Mouse (Mus musculus) regulatory T cell (primary cell): ENCODE results near the gene Gm49388.

Experiments used
- in situ Hi-C: fragments of 300-600 bp; cut with MboI, MseI; formaldehyde crosslinking; loops from one replicate; pipeline ENCODE4 v1.15.1; 2025; ENCODE audit warnings: high pct_unique_total_duplicates

Gene Gm49388

DNA sequence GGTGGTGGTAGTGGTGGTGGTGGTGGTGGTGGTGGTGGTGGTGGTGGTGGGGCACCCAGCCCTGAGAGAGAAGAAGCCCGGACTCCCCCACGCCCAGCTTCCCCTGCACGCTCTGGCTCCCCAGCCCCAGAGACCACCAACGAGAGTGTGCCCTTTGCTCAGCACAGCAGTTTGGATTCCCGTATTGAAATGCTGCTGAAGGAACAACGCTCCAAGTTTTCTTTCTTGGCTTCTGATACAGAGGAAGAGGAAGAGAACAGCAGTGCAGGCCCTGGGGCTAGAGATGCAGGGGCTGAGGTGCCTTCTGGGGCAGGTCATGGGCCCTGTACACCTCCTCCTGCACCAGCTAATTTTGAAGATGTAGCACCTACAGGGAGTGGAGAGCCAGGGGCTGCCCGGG is at the start of gene Gm49388:
Gm49388 (plus strand) TSS at position 301 of the 400 bp plus-strand sequence.
- in situ Hi-C loops, result no loop called here

DNA sequence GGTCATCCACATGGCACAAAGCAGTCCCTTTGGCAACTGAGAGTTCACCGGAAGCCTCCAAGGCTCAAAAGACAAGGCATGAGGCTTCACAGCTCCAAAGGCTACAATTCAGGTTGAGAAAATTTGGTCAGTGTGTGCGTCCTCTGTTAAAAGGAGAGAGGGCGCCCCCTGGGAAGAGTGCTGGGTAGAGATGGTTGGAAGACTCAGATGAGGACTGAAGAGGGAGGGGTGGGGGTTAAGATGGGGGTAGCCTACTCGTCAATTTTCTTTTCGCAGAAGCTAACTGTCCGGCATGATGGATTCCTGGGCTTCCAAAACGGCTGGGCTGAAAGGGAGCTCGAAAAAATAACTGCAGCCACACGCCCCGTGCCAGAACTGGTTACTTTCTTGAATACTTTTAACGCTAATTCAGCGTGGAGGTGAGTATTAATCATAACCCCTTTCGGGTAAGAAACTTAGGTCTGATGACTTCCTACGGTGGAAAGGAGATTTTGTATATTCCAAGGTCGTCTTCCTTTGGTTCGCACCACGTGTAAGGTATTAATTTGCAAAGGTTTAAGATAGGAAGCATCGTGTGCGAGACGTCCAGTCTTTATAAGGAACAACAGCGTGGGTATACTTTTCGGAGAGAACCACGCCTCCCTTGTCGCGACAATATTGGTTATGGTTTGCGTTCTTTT is 40.9 kb upstream of the Gm49388 start, which contains the start of gene Fbxl19:
Fbxl19 (plus strand) TSS at position 178 of the 680 bp plus-strand sequence.
- in situ Hi-C loops, result no loop called here

DNA sequence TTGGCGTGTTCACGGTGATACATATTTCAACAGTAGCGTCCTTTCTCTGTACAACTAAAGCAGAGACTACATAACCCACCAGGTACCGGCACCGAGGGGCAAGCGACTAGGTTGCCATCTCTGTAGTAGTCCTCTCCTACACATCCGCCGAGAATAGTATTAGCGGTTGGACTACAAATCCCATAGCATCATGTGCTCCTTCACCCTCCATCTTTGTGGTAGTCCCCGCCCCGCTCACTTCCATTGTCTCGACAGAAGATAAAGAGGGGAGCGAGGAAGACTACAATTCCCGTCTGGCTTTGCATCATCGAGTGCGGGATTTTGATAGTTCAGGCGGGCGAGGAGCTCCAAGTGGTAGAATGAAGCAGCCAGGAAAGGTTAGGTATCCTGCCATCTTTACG is 40.2 kb upstream of the Gm49388 start:
- in situ Hi-C loops, result no loop called here

DNA sequence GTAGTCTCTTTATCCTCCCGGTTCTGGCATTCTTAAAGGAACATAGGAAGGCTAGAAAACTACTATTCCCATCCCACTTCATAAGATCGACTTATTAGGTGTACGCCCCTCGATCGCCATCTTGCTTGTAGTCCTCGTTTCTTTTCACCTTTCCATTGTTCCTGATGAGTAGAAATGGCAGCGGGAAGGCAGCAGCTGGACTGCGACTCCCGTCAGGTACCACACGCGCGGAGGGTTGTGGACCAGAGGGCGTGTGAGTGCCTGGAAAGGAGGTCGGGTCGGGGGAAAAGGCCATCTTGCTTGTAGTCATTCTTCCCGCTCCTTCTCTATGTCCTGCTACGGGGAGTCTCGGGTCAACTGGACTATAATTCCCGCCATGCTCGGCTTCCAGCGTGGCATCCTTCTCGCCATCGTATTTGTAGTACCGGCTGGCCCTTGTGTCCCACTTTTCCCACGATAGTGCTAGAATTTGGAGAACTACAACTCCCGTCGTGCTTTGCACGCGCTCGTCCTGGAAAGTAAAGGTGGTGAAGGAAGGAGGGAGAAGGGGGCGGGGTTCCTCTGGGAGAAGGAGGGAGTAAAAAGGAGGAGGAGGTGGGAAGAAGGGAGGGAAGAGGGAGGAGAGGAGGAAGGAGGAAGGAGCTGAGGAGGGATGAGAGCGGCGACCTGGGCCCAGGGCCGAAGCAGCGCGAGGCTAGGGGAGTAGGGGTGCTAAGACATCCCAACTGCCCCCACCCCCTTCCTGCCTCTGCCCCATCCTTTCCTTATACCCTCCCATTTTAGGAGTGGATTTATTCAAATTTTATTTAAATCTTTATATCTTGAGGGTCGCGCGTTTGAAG is 39.5 kb upstream of the Gm49388 start:
- in situ Hi-C loops, result no loop called here

DNA sequence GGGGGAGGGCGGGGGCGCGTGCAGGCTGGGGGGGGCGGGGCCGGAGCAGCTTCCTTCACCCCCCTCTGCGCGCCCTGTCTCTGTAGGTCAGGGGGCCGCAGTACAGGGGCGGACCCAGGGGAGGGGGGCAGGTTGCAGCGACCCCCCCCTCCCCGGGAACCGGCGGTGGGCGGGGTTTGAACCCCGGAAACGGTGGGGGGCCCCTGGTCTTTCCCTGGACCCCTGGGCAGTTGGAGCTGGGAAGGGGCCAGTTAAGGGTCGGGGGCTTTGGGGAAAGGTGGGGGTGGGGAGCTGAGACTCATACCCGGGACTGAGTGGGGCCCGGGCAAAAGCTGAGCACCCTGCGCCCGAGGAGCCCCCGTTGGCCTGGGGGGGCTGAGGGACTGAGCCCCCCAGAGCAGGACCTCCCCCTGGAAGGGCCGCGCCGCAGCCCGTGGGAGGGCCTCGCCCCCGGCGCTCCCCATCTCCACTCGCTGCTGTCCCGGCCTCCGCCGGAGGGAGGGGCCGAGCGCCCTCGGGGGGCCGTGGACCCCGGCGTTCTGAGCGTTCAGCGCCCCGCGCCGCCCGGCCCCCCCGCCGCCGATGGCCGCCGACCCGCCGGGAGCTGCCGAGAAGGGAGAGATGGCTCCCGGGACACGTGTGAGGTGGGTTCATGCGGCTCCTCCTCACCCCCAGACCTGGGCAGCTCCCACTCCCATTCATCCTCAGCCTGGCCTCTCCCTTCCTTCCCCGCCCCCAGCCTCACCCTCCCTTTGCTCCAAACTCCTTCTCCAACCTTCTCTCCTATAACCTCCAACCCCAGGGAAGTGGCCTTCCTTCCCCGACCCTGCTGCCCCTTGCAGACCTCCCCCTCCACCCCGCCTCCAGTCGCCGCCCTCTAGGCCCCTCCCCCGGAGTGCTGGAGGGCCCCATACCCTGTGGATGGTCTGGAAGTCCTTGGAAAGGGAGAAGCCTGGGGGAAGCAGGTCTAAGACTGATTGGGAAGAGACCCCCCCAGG is 38.6 kb upstream of the Gm49388 start:
- in situ Hi-C loops, result no loop called here

DNA sequence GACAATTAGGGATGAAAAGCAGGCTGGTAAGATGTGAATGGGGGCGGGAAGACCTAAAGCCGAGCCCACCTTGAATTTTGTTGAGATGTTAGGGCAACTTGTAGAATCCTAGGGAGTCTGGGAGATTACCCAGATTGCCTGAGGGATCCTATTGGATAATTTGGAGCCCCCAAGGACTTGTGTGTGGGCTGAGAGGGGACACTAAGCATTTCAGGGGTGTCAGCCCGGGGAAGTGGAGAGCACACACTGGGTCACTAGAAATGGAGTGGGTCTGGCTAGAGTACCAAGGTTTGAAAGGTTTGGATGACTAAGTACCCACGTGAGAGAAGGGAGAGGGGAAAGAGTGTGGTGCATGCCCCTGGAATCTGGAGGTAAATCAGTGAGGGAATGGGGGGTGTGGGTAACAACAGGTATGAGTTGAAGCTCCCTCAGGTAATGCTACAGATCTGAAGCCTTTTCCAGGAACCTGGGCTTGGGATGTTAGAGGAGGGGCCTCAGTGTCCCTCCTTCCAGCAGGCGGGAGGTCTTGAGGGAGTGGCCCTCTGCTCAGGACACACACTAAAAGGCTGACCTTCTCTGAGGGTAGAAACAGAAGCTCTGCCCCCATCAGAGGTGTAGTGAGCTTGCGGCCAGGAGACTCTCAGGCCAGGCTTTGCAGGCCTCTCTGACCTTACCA is 37.7 kb upstream of the Gm49388 start:
- in situ Hi-C loops, result no loop called here

DNA sequence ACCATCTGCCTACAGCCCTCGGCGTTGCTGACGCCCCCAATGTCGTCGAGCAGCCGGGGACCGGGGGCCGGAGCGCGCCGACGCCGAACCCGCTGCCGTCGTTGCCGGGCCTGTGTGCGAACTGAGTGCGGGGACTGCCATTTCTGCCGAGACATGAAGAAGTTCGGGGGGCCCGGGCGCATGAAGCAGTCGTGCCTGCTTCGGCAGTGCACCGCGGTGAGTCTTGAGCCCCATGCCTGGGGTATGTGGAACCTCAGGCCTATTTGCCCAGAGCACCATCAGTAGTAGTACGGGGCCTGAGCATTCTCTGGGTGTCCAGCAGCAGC is 37.2 kb upstream of the Gm49388 start:
- in situ Hi-C loops, result no loop called here

DNA sequence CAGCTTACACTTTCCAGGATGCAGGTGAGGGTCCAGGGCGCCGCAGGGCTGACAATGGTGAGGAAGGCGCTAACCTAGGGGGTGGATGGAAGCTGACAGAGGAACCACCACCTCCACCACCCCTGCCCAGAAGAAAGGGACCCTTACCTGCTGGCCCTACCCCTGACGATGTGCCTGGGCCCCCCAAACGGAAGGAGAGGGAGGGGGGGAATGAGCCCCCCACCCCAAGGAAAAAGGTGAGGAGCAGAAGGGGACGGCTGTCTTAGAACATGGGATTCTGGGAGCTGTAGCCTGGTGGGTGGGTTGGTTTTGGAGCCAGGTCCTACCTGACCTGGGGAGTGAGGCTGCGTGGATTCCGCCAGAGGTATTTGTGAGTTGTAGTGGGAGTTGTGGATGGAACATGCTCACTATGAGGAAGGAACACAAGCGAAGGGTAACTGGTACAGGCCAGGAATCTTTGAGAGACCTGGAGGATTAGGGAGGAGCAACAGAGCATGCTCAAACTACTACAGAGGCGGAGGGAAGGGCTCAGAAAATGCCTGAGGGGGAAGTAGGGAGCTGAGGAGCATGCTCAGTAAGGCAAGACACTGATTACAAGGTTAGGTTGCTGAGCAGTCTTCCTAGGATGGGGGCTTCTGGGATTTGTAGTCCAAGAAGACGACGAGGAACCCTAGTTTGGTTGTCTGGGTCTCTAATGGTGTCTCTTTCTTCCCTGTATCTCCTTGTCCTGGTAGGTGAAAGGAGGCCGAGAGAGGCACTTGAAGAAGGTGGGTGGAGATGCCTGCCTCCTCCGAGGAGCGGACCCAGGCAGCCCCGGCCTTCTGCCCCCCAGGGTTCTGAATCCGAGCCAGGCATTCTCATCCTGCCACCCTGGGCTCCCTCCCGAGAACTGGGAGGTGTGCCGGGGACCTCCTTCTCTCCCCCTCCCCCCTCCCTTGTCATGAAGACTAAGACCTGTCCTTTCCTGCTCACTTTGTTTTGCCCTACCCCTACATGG is 35.0 kb upstream of the Gm49388 start:
- in situ Hi-C loops, result no loop called here

DNA sequence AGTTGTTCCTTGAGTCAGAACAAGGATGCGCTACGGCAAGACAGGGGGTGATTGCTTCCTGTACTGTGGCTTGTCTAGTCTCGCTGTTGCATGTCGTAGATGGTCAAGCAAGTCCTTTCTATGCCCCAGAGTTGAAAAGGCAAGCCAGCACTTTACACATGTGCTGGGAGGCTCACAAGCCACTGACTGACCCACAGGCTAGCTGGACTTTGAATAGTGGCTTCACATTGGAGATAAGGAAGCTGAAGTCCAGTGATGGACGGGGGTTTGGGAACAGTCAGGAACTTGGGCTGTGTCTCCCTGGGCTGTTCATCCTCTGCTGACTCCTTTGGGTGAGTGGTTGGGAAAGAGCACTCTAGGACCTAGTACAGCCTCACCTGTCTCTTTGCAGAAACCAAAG is 33.8 kb upstream of the Gm49388 start:
- in situ Hi-C loops, result no loop called here

DNA sequence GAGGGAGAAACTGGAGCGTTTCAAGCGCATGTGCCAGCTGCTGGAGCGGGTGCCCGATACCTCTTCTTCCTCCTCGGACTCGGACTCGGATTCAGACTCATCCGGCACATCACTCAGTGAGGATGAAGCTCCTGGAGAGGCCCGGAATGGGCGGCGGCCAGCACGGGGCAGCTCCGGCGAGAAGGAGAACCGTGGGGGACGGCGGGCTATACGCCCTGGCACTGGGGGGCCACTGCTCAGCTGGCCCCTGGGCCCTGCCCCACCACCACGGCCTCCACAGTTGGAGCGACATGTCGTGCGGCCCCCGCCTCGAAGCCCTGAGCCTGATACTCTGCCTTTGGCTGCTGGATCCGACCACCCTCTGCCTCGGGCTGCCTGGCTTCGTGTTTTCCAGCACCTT is 33.3 kb upstream of the Gm49388 start:
- in situ Hi-C loops, result no loop called here

DNA sequence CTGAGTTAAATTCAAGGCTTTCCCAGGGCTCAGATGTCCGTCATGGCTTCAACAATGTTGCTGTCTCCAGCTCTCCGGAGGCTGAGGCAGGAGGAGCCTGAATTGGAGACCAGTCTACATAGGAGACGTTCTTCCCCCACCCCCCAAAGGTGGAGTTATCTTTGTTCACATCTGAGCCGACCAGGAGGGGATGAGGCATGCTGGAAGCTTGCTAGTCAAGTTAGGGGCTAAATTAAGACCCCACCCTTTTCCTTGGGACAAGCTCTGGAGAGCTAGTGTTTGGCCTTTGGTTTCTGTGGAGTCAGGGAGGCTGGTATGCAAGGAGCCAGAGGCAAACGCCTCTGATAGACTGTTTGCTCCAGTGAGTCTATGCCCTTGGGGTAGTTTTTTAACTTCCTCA is 32.2 kb upstream of the Gm49388 start:
- in situ Hi-C loops, result no loop called here

DNA sequence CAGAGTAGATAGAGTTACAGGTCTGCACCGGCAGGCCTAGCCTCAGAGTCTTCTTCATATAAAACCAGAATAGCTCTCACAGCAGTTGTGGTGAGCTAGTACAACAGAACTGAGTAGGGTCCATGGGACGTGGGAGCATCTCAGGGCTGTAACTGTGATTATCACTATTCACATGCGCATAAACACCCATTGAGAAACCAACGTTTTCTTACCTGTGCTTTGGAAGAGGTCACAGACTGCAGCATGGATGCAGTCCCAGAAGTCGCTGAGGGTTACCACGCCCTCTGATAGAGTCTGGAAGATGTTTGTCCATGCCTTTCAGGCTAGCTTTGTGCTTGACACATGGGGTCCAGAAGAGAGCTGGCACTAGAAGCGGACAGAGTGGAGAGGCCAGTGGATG is 31.7 kb upstream of the Gm49388 start:
- in situ Hi-C loops, result no loop called here

DNA sequence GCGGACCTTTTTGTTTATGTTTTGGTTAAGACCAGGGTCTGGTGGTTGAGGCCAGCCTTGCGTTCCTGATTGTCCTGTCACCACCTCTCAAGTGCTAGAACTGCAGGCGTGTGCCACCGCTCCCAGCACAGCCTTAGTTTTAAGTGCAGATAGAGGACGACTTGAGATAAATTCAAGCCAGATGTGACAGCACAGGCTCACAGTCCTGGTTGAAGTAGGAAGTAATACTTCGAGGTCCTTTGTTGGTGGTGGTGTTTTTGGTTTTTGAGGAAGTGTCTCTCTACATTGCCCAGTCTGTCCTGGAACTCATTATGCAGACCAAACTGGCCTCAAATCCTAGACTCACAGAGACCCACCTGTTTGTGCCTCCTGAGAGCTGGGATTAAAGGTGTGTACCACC is 25.7 kb upstream of the Gm49388 start:
- in situ Hi-C loops, result loop anchor here (5.0 kb wide), 2 partner anchors 37 to 82 kb away; no protein-coding TSS in a partner anchor

DNA sequence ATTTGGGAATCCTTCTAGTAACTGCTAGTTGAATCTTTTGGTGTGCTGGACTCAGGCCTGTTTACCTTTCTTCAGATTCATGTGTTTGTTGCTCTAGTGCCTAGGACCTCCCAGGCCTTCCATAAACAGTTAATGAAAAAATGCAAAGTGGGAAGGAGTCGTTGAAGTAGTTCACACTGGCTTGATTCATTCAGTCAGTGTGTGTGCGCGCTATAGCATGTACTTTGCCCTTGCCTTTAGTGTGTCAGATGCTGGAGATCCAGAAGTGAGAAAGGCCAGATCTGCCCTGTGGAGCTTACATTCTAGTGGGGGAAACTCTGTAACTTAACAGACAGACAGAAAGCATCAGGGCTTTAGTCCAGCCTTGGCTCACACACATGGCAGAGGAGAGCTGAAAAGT is 24.9 kb upstream of the Gm49388 start:
- in situ Hi-C loops, result loop anchor here (5.0 kb wide), 2 partner anchors 38 to 83 kb away; no protein-coding TSS in a partner anchor

DNA sequence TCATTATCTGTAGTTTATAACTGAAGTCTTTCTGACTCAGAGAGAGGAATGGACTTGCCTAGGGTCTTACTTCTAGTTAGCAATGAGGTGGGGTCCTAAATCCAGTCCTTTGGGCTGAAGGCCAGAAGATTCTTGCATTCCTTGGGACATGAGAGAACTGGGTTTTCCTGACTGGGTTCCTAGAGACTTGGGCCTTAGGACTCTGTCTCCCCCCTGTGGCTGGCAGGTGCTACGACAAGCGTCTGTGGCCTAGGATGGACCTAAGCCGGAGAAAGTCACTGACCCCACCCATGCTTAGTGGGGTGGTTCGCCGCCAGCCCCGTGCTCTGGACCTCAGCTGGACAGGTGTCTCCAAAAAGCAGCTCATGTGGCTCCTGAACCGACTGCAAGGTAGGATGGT is 24.4 kb upstream of the Gm49388 start:
- in situ Hi-C loops, result loop anchor here (5.0 kb wide), 2 partner anchors 39 to 84 kb away; no protein-coding TSS in a partner anchor

DNA sequence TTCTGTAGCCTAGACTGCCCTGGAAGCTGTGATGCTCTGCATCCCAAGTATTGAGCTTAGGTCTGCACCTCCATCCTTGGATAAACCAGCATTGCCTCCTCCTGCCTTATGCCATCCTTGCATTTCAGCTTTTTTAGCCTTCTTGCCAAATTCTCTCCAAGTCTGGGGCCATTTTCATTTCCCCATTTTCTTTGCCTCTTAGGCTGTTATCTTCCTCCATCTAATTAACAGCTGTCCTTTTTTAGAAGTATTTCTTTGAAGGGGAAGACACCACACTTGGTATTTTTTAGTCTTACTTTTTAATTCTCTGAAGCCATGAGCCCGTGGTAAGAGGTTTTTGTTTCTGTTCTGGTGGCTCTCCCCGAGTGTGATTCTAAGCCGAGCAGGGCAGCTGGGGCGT is 21.8 kb upstream of the Gm49388 start:
- in situ Hi-C loops, result loop anchor here (5.0 kb wide), 2 partner anchors 41 to 86 kb away; no protein-coding TSS in a partner anchor

DNA sequence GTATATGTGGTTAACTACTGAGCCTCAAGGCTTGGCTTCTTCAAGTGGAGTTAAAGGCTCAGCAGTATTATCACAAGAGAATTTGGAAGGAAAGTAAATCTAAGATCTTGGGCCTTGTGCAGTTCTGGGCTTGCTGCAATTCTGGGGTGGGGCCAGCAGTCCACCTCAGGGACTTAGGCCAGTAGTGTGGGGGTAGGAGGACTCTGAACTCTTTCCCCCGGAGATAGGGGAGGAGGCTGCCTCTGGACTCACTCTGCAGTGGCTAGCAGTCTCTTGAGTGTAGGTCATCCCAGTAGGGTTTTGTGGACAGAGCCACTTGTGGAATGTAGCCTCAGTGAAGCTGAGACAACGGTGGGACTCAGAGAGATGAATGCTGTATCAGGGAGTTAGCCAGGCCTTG is 19.7 kb upstream of the Gm49388 start:
- in situ Hi-C loops, result no loop called here

DNA sequence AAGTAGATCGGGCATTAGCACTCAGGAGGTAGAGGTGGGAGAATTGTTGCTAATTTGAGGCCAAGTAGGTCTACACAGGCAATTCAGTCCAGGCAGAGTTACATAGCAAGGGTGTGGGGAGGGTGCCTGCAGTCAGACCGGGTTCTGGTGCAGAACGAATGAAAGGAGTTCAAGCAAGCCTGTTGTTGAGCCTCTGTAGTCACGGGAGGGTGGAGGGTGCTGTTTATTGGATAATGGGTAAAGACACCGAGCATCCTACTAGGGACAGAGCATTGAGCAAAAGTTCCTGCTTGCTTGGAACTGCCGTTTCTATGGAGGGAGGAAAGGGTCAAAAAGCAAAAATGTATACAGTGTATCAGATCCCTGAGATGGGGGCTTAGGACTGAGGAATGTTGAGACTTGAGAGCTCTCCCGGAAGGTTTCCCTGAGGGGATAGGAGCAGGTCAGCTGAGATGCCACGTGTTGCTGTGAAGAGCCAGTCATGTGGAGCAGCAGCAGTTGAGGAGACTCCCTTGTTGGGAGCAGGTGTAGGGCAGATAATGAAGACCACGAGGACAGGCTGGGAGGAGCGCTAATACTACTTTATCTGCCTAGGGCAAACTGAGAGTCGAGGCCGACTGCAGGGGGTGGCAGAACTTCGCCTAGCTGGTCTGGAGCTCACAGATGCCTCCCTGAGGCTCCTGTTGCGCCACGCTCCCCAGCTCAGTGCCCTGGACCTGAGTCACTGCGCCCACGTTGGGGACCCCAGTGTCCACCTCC is 18.4 kb upstream of the Gm49388 start:
- in situ Hi-C loops, result no loop called here

DNA sequence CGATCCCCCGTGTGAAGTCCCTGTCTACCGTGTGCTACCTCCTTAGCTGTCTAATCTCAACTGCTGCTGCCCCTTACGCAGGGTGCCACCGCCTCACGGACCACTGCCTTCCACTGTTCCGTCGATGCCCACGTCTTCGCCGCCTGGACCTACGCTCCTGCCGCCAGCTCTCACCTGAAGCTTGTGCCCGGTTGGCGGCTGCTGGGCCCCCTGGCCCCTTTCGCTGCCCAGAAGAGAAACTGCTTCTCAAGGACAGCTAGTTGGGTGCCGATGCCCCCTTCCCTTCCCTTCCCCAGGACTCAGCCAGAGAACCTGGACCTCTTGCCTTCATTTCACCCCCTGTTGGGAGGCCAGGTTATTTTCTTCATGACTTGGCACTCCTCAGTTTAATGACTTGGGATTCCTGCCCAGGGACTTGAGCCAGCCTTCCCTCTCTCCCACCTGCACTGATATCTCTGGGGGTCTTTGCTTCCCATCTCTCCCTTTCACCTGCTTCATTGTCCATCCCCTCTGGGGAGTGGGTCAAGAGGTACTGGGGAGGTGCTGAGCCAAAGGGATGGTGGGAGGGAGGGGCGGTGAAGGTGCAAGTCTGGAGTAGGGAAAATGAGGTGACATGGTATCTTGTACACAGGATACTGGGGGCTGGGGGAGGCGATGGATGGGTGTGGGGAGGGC is 17.6 kb upstream of the Gm49388 start:
- in situ Hi-C loops, result no loop called here
